Mouse (Mus musculus): ENCODE measurements around the gene Sumf1.

DNA sequence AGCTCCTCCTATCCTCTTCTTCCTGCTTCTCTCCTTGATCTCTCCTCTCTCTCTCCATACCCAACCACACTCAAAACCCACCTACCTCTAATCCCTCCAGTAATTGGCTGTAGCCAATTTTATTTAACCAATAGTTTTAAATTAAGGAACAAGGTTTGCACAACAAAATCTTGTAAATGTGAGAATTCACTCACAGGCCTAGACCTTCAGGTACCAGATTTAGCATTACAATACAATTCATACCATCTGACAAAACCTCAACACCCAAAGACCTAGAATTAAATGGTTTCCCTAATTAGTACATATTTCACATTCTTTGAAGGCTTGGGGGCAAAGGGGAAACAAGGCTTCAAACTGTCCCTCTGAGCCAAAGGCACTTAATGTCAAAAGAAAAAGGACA, 78.0 kb downstream of the Sumf1 start:
- TF ChIP-seq MAX (IDR thresholded peaks at IDR 0.05; ENCODE audit: low read depth) (no peak), POLR2A (IDR thresholded peaks at IDR 0.05; ENCODE audit: insufficient read length, low read depth) (no peak), SRF (IDR thresholded peaks at IDR 0.05; ENCODE audit: control insufficient read depth, insufficient read length, low read depth) (no peak), TCF12 (IDR thresholded peaks at IDR 0.05; ENCODE audit: insufficient read depth, poor library complexity, severe bottlenecking) (no peak), CEBPB (IDR thresholded peaks at IDR 0.05; ENCODE audit: insufficient read depth, poor library complexity, severe bottlenecking) (no peak), USF1 (IDR thresholded peaks at IDR 0.05; ENCODE audit: low read depth) (no peak), POLR2AphosphoS2 (IDR thresholded peaks at IDR 0.05; ENCODE audit: insufficient read length, low read depth) (no peak), TCF3 (IDR thresholded peaks at IDR 0.05; ENCODE audit: insufficient read length, low read depth) (no peak), MYOD1 (IDR thresholded peaks at IDR 0.05; ENCODE audit: control insufficient read depth in 1 of 3, insufficient read length in 2 of 3, low read depth in 2 of 3) (no peak), E2F4 (IDR thresholded peaks at IDR 0.05; ENCODE audit: insufficient read depth) (no peak), REST (IDR thresholded peaks at IDR 0.05; ENCODE audit: insufficient read depth, insufficient read length) (no peak), MYOG (IDR thresholded peaks at IDR 0.05; ENCODE audit: control insufficient read depth in 1 of 3, insufficient read depth in 1 of 3, insufficient read length in 2 of 3, low read depth in 2 of 3) (no peak)

Data from myocyte (in vitro differentiated cells).